In the genomic region with DNA sequence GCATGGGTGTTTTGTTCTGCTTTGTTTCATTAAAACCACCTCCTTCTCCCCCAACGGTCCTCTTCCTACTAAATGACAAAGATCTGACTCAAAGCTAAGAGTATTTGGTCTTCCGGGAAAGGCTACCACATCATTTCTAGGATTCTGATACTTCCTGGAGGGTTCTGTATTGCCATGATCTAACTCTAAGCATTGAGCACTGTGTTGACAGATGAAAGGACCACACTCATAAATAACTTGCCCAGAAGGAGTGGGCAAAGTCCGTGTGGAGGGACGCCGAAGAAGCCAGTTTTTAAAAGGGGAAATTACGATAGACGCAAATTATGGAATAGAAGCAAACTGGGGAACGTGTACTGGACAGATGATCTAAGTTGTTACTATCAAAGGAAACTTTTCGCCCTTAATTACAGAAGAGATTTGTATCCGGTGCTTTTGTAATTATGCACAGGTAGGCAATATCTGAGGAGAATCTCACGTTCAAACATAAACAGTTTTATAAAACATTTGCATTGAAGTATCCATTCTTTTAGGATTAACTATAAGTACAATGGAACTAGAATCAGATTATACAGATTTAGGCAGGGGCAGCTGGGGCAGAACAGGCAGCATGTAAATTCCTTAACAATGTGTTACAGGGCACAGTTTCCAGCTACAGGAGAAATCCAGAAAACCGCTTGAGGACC, we compare ENCODE assay signal across 7 mouse cellular contexts. TPM values are rescaled to one million over a fixed set of nuclear protein-coding genes. Genes with fewer than 3 reads are reported as not detected.
DNase-seq lines count a peak whose midpoint lies in the region; ATAC-seq and TF ChIP-seq lines count a peak whose summit lies in the region.

No protein-coding gene starts in this region.

- WGBS in thymus, adult 2 months = 6% methylated on average over 12 of the region's 12 CpGs
- WGBS in embryonic facial prominence, embryonic 11.5 days = 4% methylated on average over 12 of the region's 12 CpGs
- WGBS in intestine, postnatal 0 days = 2% methylated on average over 12 of the region's 12 CpGs
- WGBS in neural tube, embryonic 14.5 days = 3% methylated on average over 12 of the region's 12 CpGs

- no peak for DNase-seq in thymus, adult 2 months
- DNase-seq in thymus, postnatal 10 days (ENCODE audit: low spot score in 2 of 2) = no peak
- DNase-seq in embryonic facial prominence, embryonic 11.5 days (ENCODE audit: low spot score) = peak; percentile 13
- DNase-seq in thymus, adult 18-20 months = no peak
- no peak for DNase-seq in right cerebral cortex, postnatal 14 days

- H3K27ac ChIP-seq in thymus, adult 2 months (ENCODE audit: control insufficient read depth, insufficient read depth, low read length) = no peak overlapping the region
- H3K27ac ChIP-seq in embryonic facial prominence, embryonic 11.5 days (replicated peaks; ENCODE audit: low read depth, low read length) = peak overlapping the region; percentile 97
- H3K27ac ChIP-seq in intestine, postnatal 0 days (ENCODE audit: low read depth, low read length) = peak overlapping the region; percentile 90
- H3K27ac ChIP-seq in neural tube, embryonic 14.5 days (ENCODE audit: low read depth, low read length) = peak overlapping the region; percentile 97

- no peak for TF ChIP-seq CTCF in thymus, adult 2 months (IDR thresholded peaks at IDR 0.05; ENCODE audit: borderline replicate concordance, control insufficient read depth, extremely low read depth, insufficient read depth, low read length, poor library complexity)
- TF ChIP-seq CTCF in intestine, postnatal 0 days (IDR thresholded peaks at IDR 0.05; ENCODE audit: low read depth) = no peak

- TF ChIP-seq POLR2A in thymus, adult 2 months (IDR thresholded peaks at IDR 0.05; ENCODE audit: control insufficient read depth, extremely low read depth, insufficient read depth, low read length, poor library complexity) = no peak

- H3K27me3 ChIP-seq in thymus, adult 2 months (ENCODE audit: control insufficient read depth, insufficient read depth, low read length) = no peaks in the 10 kb centered on the region
- H3K27me3 ChIP-seq in embryonic facial prominence, embryonic 11.5 days (ENCODE audit: control insufficient read depth, insufficient read depth, low read length) = no peaks in the 10 kb centered on the region
- H3K27me3 ChIP-seq in intestine, postnatal 0 days (replicated peaks; ENCODE audit: control insufficient read depth, insufficient read depth, low read length) = no peaks in the 10 kb centered on the region
- no peaks in the 10 kb centered on the region; the same call in 1 of the 2 replicates for H3K27me3 ChIP-seq in neural tube, embryonic 14.5 days (ENCODE audit: control insufficient read depth, insufficient read depth, low read length)

- no peaks in the 10 kb centered on the region for H3K36me3 ChIP-seq in thymus, adult 2 months (ENCODE audit: control insufficient read depth, insufficient read depth, low read length)
- H3K36me3 ChIP-seq in embryonic facial prominence, embryonic 11.5 days (replicated peaks; ENCODE audit: control insufficient read depth, insufficient read depth, low read depth, low read length) = no peaks in the 10 kb centered on the region
- H3K36me3 ChIP-seq in intestine, postnatal 0 days (ENCODE audit: control insufficient read depth, insufficient read depth) = no peaks in the 10 kb centered on the region
- no peaks in the 10 kb centered on the region for H3K36me3 ChIP-seq in neural tube, embryonic 14.5 days (ENCODE audit: control insufficient read depth, insufficient read depth, low read length)

- H3K4me3 ChIP-seq in thymus, adult 2 months (ENCODE audit: control insufficient read depth, insufficient read depth, low read length) = peak overlapping the region; percentile 95
- peak overlapping the region; percentile 78 for H3K4me3 ChIP-seq in embryonic facial prominence, embryonic 11.5 days (ENCODE audit: low read depth, low read length)
- peak overlapping the region; percentile 85 for H3K4me3 ChIP-seq in intestine, postnatal 0 days (ENCODE audit: low read depth, low read length)
- H3K4me3 ChIP-seq in neural tube, embryonic 14.5 days (ENCODE audit: low read depth, low read length) = peak overlapping the region; percentile 74

- H3K4me2 ChIP-seq in embryonic facial prominence, embryonic 11.5 days (ENCODE audit: low read depth, low read length) = peak overlapping the region; percentile 61
- H3K4me2 ChIP-seq in intestine, postnatal 0 days (replicated peaks; ENCODE audit: low read depth) = peak overlapping the region; percentile 98
- H3K4me2 ChIP-seq in neural tube, embryonic 14.5 days (ENCODE audit: low read depth, low read length) = peak overlapping the region; percentile 54

- H3K9me3 ChIP-seq in embryonic facial prominence, embryonic 11.5 days (replicated peaks; ENCODE audit: control insufficient read depth, low read length) = no peaks in the 10 kb centered on the region
- no peaks in the 10 kb centered on the region for H3K9me3 ChIP-seq in intestine, postnatal 0 days (ENCODE audit: control insufficient read depth)
- no peaks in the 10 kb centered on the region for H3K9me3 ChIP-seq in neural tube, embryonic 14.5 days (ENCODE audit: control insufficient read depth, low read length)

- peak overlapping the region; percentile 94 for H3K9ac ChIP-seq in embryonic facial prominence, embryonic 11.5 days (replicated peaks; ENCODE audit: low read length)
- peak overlapping the region; percentile 78 for H3K9ac ChIP-seq in intestine, postnatal 0 days (ENCODE audit: low read depth, low read length)
- H3K9ac ChIP-seq in neural tube, embryonic 14.5 days (replicated peaks; ENCODE audit: low read depth, low read length) = peak overlapping the region; percentile 90

- peaks cover 5% of the 10 kb centered on the region; the same call in 1 of the 2 replicates for H3K4me1 ChIP-seq in thymus, adult 2 months (replicated peaks; ENCODE audit: control insufficient read depth, insufficient read depth, low read length)
- no peaks in the 10 kb centered on the region for H3K4me1 ChIP-seq in embryonic facial prominence, embryonic 11.5 days (ENCODE audit: control insufficient read depth, insufficient read depth, low read length)
- no peaks in the 10 kb centered on the region for H3K4me1 ChIP-seq in intestine, postnatal 0 days (replicated peaks; ENCODE audit: control insufficient read depth, insufficient read depth, low read length)
- H3K4me1 ChIP-seq in neural tube, embryonic 14.5 days (ENCODE audit: control insufficient read depth, insufficient read depth, low read length) = peaks cover 3% of the 10 kb centered on the region; the same call in 1 of the 2 replicates

- no peak for ATAC-seq in embryonic facial prominence, embryonic 11.5 days (replicated peaks; ENCODE audit: insufficient number of reproducible peaks, low FRiP score, low TSS enrichment, low read depth)
- ATAC-seq in intestine, postnatal 0 days = no peak
- ATAC-seq in neural tube, embryonic 14.5 days (ENCODE audit: low read depth) = no peak

RNA-seq across cellular contexts. Expression of a gene that starts 1.1 kb away (rescaled TPM):
- 25.5 and 26.0 TPM in 2 replicates for polyA plus RNA-seq in thymus, adult 2 months (2012; rRNA removed)
- polyA plus RNA-seq in embryonic facial prominence, embryonic 11.5 days (2014; fragmentation: Nextera tagmentation; extraction: Ambion mirVana) = 58.2 and 59.4 TPM in 2 replicates
- 17.9 and 19.2 TPM in 2 replicates for polyA plus RNA-seq in intestine, postnatal 0 days (2015; fragmentation: Nextera tagmentation; extraction: Ambion mirVana)
- polyA plus RNA-seq in neural tube, embryonic 14.5 days (2014; fragmentation: Nextera tagmentation; extraction: Ambion mirVana) = 107 and 135 TPM in 2 replicates
